Mouse (Mus musculus): Measurements from ENCODE around the gene Zmym2.

GRCm38 (mm10) chr14:56978045-56978655, 91.7 kb downstream of the Zmym2 start:
- TF ChIP-seq CTCF (IDR thresholded peaks at IDR 0.05; ENCODE audit: borderline replicate concordance, control insufficient read depth, extremely low read depth, insufficient read depth, low read length, poor library complexity) (no peak), POLR2A (IDR thresholded peaks at IDR 0.05; ENCODE audit: control insufficient read depth, extremely low read depth, insufficient read depth, low read length, poor library complexity) (no peak)

All from thymus, adult 2 months (tissue).